Mouse (Mus musculus) ES-Bruce4 (cell line): ENCODE measurements around the gene Cmip.

Experiments
- CTCF ChIP-seq: IDR thresholded peaks from one replicate; pipeline ENCODE4 v1.8.1; 2011; ENCODE audit warnings: low read depth, low read length
- EP300 ChIP-seq: IDR thresholded peaks from 2 replicates; pipeline ENCODE4 v1.6.1; 2011; ENCODE audit warnings: low read depth, low read length; ENCODE audit not compliant: insufficient read depth
- POLR2A ChIP-seq: IDR thresholded peaks from one replicate; pipeline ENCODE4 v1.8.1; 2011; ENCODE audit warnings: low read length; ENCODE audit not compliant: insufficient read depth

DNA sequence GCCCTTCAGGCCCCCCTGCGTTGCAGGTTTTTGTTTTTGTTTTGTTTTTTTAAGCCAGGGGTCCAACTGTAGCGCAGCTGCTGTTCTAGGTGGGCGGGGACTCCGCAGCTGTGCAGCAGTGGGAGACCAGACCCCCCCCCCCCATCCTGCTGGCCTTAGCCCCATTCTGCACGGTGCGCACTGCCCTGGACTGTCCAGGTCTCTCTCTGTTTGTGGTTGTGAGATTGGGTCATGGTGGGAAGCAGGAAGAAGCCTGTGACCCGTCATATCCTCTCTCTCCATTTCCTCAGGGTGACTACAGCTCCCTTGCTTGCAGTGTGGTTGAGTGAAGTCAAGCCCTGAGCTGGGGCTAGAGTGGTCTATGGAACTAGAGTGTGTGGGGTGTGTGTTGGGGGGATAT lies 114.3 kb downstream of the Cmip start:
- TF ChIP-seq CTCF (no peak), EP300 (no peak), POLR2A (no peak)
